Mouse (Mus musculus) liver, adult 2 months (tissue): ENCODE results near the gene B020031M17Rik. TPM values are rescaled to one million over a fixed set of nuclear protein-coding genes. Genes with fewer than 3 reads are reported as not detected.

Source experiments
- polyA plus RNA-seq: library from polyadenylated mRNA; depleted of rRNA; stranded (reverse); fragments of >200 nt; gene quantifications from 2 replicates; pipeline ENCODE4 v1.2.3, GENCODE M21; 2012; rRNA removed
- total RNA-seq: library from RNA; depleted of rRNA; stranded (reverse); fragments of >200 nt; gene quantifications from 2 replicates; pipeline ENCODE4 v1.2.3, GENCODE M21; 2014; rRNA removed

Gene B020031M17Rik
- total and polyA plus RNA-seq, 2 experiments = not detected

Other genes starting within 250 kb of the B020031M17Rik start
- gene Nim1k, start 194.9 kb downstream of the B020031M17Rik start, total RNA-seq = 1.1 and 1.3 TPM in 2 replicates
- gene Nim1k, start 194.9 kb downstream of the B020031M17Rik start, polyA plus RNA-seq = 0.81 and 0.90 TPM in 2 replicates
- 7.9 and 8.5 TPM in 2 replicates for gene Zfp131, start 159.9 kb downstream of the B020031M17Rik start, total RNA-seq
- gene Zfp131, start 159.9 kb downstream of the B020031M17Rik start, polyA plus RNA-seq = 1.8 and 3.1 TPM in 2 replicates
- not detected in 2 replicates for gene AF067063, start 120.6 kb downstream of the B020031M17Rik start, total RNA-seq
- gene AF067063, start 120.6 kb downstream of the B020031M17Rik start, polyA plus RNA-seq = not detected in 2 replicates
- 0.40 TPM in 1 of 2 replicates, not detected in the other for gene D13Ertd608e, start 114.8 kb downstream of the B020031M17Rik start, total RNA-seq
- 0.40 TPM in 1 of 2 replicates, not detected in the other for gene D13Ertd608e, start 114.8 kb downstream of the B020031M17Rik start, polyA plus RNA-seq
- gene Tcstv1, start 56.0 kb downstream of the B020031M17Rik start, total RNA-seq = not detected in 2 replicates
- gene Tcstv1, start 56.0 kb downstream of the B020031M17Rik start, polyA plus RNA-seq = not detected in 2 replicates
- gene Gm21761, start 21.5 kb downstream of the B020031M17Rik start, total RNA-seq = not detected in 2 replicates
- not detected in 2 replicates for gene Gm21761, start 21.5 kb downstream of the B020031M17Rik start, polyA plus RNA-seq
- gene Gm36079, start 76.2 kb upstream of the B020031M17Rik start, total RNA-seq = not detected in 2 replicates
- not detected in 2 replicates for gene Gm36079, start 76.2 kb upstream of the B020031M17Rik start, polyA plus RNA-seq
- gene Gm21188, start 101.4 kb upstream of the B020031M17Rik start, total RNA-seq = 0.09 and 0.13 TPM in 2 replicates
- gene Gm21188, start 101.4 kb upstream of the B020031M17Rik start, polyA plus RNA-seq = not detected in 2 replicates
- gene Gm20767, start 189.4 kb upstream of the B020031M17Rik start, total RNA-seq = not detected in 2 replicates
- gene Gm20767, start 189.4 kb upstream of the B020031M17Rik start, polyA plus RNA-seq = not detected in 2 replicates
- not detected in 2 replicates for gene Gm21818, start 221.6 kb upstream of the B020031M17Rik start, total RNA-seq
- not detected in 2 replicates for gene Gm21818, start 221.6 kb upstream of the B020031M17Rik start, polyA plus RNA-seq